ENCODE assay signal across 20 mouse cellular contexts in the genomic region with DNA sequence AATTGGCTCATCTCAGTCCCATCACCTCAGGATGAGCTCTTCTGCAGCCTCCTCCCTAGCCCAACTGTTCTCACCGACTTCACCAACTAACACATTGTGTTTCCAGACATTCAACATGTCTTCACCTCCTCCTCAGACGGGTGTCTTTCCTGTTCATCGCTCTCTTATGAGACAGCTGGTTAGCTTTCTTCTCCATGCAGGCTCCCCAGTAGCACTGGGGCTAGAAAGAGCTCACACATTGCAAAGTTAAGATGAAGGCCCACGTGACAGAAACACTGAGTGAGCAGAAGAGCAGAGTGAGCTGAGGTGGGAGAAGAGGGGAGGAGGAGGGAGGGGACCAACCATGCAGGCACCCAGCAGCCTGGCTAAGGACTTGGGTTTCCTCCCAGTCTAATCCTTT. TPM values are rescaled to one million over a fixed set of nuclear protein-coding genes. Genes with fewer than 3 reads are reported as not detected.
A peak's percentile ranks its signal among the peaks of the same experiment; 100 is the strongest.
DNase-seq lines count a peak whose midpoint lies in the region; TF ChIP-seq lines count a peak whose summit lies in the region.
"Had no signal": no experiment of that assay in that cellular context is flagged by ENCODE, and none has a peak within 500 bp of the region (broad histone marks: within the 10 kb centered on the region; RNA-seq: fewer than 3 reads in every experiment).

No protein-coding gene starts in this region.

- peak; percentile 48; the same call in 1 of the 2 replicates for TF ChIP-seq POLR2A in thymus, adult 2 months (IDR thresholded peaks at IDR 0.05; ENCODE audit: control insufficient read depth, extremely low read depth, insufficient read depth, low read length, poor library complexity)

- H3K27me3 ChIP-seq in thymus, adult 2 months (ENCODE audit: control insufficient read depth, insufficient read depth, low read length), result no peaks in the 10 kb centered on the region
- H3K27me3 ChIP-seq: hindbrain, embryonic 12.5 days; limb, embryonic 12.5 days; neural tube, embryonic 15.5 days had no signal

- H3K4me1 ChIP-seq in thymus, adult 2 months (replicated peaks; ENCODE audit: control insufficient read depth, insufficient read depth, low read length), result peaks cover 54% of the 10 kb centered on the region
- H3K4me1 ChIP-seq: neural tube, embryonic 15.5 days had no signal

- WGBS in thymus, adult 2 months, result 36% methylated on average over 4 of the region's 4 CpGs

- DNase-seq in layer of hippocampus, adult 18-20 months (ENCODE audit: low spot score in 2 of 2), result peak; percentile 32 to 37
- no peak for DNase-seq in layer of hippocampus, adult 11-12 months (ENCODE audit: low spot score)
- peak; percentile 44 to 65 for DNase-seq in right cerebral cortex, postnatal 36 days (ENCODE audit: low spot score in 2 of 2)
- no peak for DNase-seq in right cerebral cortex, postnatal 14 days
- DNase-seq in thymus, adult 2 months, result peak; percentile 61
- no peak for DNase-seq in retina, postnatal 1 day
- no peak for DNase-seq in adrenal gland, postnatal 14 days
- DNase-seq: cerebellum, adult 9-10 months; gastrocnemius, postnatal 36 days; heart, postnatal 10 days; kidney, adult 18-20 months; kidney, postnatal 14 days; lung, adult 2 months had no signal

- no peaks in the 10 kb centered on the region for H3K36me3 ChIP-seq in thymus, adult 2 months (ENCODE audit: control insufficient read depth, insufficient read depth, low read length)
- H3K36me3 ChIP-seq: embryonic facial prominence, embryonic 10.5 days; hindbrain, embryonic 12.5 days; limb, embryonic 12.5 days; liver, embryonic 12.5 days; neural tube, embryonic 15.5 days had no signal

- TF ChIP-seq CTCF in thymus, adult 2 months (IDR thresholded peaks at IDR 0.05; ENCODE audit: borderline replicate concordance, control insufficient read depth, extremely low read depth, insufficient read depth, low read length, poor library complexity), result no peak; the same call in 1 of the 2 replicates

- peak overlapping the region; percentile 97 for H3K27ac ChIP-seq in thymus, adult 2 months (ENCODE audit: control insufficient read depth, insufficient read depth, low read length)
- H3K27ac ChIP-seq: embryonic facial prominence, embryonic 10.5 days; hindbrain, embryonic 12.5 days; limb, embryonic 12.5 days; liver, embryonic 12.5 days; neural tube, embryonic 15.5 days had no signal

- peak overlapping the region; percentile 24 for H3K4me3 ChIP-seq in thymus, adult 2 months (ENCODE audit: control insufficient read depth, insufficient read depth, low read length)
- H3K4me3 ChIP-seq: embryonic facial prominence, embryonic 10.5 days; hindbrain, embryonic 12.5 days; limb, embryonic 12.5 days; liver, embryonic 12.5 days; megakaryocyte, embryonic 14.5 days; neural tube, embryonic 15.5 days had no signal

RNA-seq across cellular contexts. Expression of a gene that starts 38.9 kb away (rescaled TPM):
- total RNA-seq in layer of hippocampus, adult 18-20 months (2021), result 10 to 100 TPM; 97.3 to 99.4 TPM
- 83.7 and 91.7 TPM in 2 replicates for polyA plus RNA-seq in thymus, adult 2 months (2012; rRNA removed)
- 129 and 145 TPM in 2 replicates for total RNA-seq in adrenal gland, postnatal 14 days (2021)

RNA-seq across cellular contexts. Expression of a gene that starts 43.3 kb away (rescaled TPM):
- 1 to 10 TPM; 1.2 TPM for total RNA-seq in layer of hippocampus, adult 18-20 months (2021)
- polyA plus RNA-seq in thymus, adult 2 months (2012; rRNA removed), result 26.0 and 36.9 TPM in 2 replicates
- 1.1 and 2.0 TPM in 2 replicates for total RNA-seq in adrenal gland, postnatal 14 days (2021)
- total RNA-seq: common myeloid progenitor, adult 5-6 weeks had no signal
- polyA plus RNA-seq: liver, embryonic 12.5 days had no signal

Comparison
In these comparisons a context has a peak if more than half of its experiments do, and no peak if none do; other contexts are left out.
1. DNase-seq: peak in layer of hippocampus, adult 18-20 months (2 of 2), right cerebral cortex, postnatal 36 days (2 of 2) and thymus, adult 2 months (single experiment); none in layer of hippocampus, adult 11-12 months (single experiment), right cerebral cortex, postnatal 14 days (single experiment), retina, postnatal 1 day (single experiment) and adrenal gland, postnatal 14 days (single experiment).